Mouse (Mus musculus): Measurements from ENCODE around the gene Brpf3.

- TF ChIP-seq TAL1 (conservative IDR thresholded peaks at IDR 0.05; ENCODE audit: low read depth, low read length): peak; percentile 24; the same call in 1 of the 2 replicates
- no peak for TF ChIP-seq GATA1 (IDR thresholded peaks at IDR 0.05; ENCODE audit: borderline replicate concordance, low read length)
- TF ChIP-seq CTCF (IDR thresholded peaks at IDR 0.05; ENCODE audit: low read depth, low read length): no peak
- no peak for TF ChIP-seq GATA2 (IDR thresholded peaks at IDR 0.05; ENCODE audit: borderline replicate concordance, low read depth, low read length)
Observed at GRCm38 (mm10) chr17:28832875-28833274, 32.0 kb downstream of the Brpf3 start.
